Mouse (Mus musculus) intestine, embryonic 15.5 days (tissue): ENCODE results near the gene Tnip3. TPM values are rescaled to one million over a fixed set of nuclear protein-coding genes. Genes with fewer than 3 reads are reported as not detected.

Source experiments
- ATAC-seq: fragments of 200-750 bp; cut with Nextera tagmentation; 2 replicates; pipeline ENCODE4 v1.8.0; 2017; ENCODE audit warnings: moderate TSS enrichment, moderate library complexity
- H3K27ac ChIP-seq: fragments of 300-500 bp; sonication (generic); 2 replicates; pipeline ENCODE4 v1.5.1; 2015; ENCODE audit warnings: mild to moderate bottlenecking, inconsistent platforms
- H3K27me3 ChIP-seq: fragments of 300-500 bp; sonication (generic); replicated peaks from 2 replicates; pipeline ENCODE4 v1.6.1; 2015; ENCODE audit warnings: inconsistent platforms
- H3K36me3 ChIP-seq: fragments of 300-500 bp; sonication (generic); 2 replicates; pipeline ENCODE4 v1.6.1; 2015; ENCODE audit warnings: inconsistent platforms
- H3K4me1 ChIP-seq: fragments of 300-500 bp; sonication (generic); replicated peaks from 2 replicates; pipeline ENCODE4 v1.6.1; 2015; ENCODE audit warnings: inconsistent platforms
- H3K4me2 ChIP-seq: fragments of 300-500 bp; sonication (generic); replicated peaks from 2 replicates; pipeline ENCODE4 v1.6.1; 2015; ENCODE audit warnings: mild to moderate bottlenecking, inconsistent platforms
- H3K4me3 ChIP-seq: fragments of 300-500 bp; sonication (generic); replicated peaks from 2 replicates; pipeline ENCODE4 v1.5.1; 2015; ENCODE audit warnings: inconsistent platforms
- H3K9ac ChIP-seq: fragments of 300-500 bp; sonication (generic); 2 replicates; pipeline ENCODE4 v1.6.1; 2015; ENCODE audit warnings: inconsistent platforms
- H3K9me3 ChIP-seq: fragments of 300-500 bp; sonication (generic); 2 replicates; pipeline ENCODE4 v1.6.1; 2016; ENCODE audit warnings: inconsistent platforms
- WGBS: fragments of 180-500 bp; shearing (Covaris S2); methylation state at CpG from one replicate; pipeline ENCODE4 v1.1.7; 2015; 5-methylcytosine and 5-hydroxymethylcytosine counted together
- polyA plus RNA-seq: library from polyadenylated mRNA; unstranded; fragments of >200 nt; fragmentation: Nextera tagmentation; extraction: Ambion mirVana; gene quantifications from 2 replicates; pipeline ENCODE4 v1.2.1, GENCODE M21; 2015

Gene Tnip3
- polyA plus RNA-seq, 1 experiment from 2014 or later: 0.15 TPM

DNA sequence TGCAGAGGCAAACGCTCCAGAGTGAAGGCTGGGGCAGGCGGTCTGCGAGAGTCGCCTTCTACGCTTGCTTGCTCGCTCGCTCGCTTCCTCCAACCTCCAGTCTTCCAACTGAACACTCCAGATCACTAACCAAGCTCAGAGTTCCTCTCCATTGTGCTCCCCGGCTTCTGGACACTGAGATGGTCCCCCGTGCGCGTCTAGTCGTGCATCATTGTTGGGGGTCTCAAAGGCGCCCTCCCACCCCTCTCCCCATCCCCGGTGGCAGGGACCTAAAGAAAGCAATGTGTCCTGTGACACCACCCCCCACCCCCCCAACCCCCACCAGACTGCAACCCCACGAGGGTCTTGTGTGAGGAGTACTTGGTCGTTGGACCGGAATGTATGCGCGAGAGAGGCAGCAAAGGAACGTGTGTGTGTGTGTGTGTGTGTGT, 145.9 kb downstream of the Tnip3 start:
- Histone ChIP-seq H3K27ac (no peak overlapping the region), H3K4me2 (peak overlapping the region; percentile 89), H3K9ac (no peak overlapping the region), H3K4me3 (peak overlapping the region; percentile 49), H3K9me3 (no peaks in the 10 kb centered on the region), H3K27me3 (peaks cover 13% of the 10 kb centered on the region), H3K36me3 (no peaks in the 10 kb centered on the region), H3K4me1 (peaks cover 9% of the 10 kb centered on the region; the same call in 1 of the 2 replicates)
- peak; percentile 21 for ATAC-seq
- WGBS: 15% methylated on average over 19 of the region's 21 CpGs

DNA sequence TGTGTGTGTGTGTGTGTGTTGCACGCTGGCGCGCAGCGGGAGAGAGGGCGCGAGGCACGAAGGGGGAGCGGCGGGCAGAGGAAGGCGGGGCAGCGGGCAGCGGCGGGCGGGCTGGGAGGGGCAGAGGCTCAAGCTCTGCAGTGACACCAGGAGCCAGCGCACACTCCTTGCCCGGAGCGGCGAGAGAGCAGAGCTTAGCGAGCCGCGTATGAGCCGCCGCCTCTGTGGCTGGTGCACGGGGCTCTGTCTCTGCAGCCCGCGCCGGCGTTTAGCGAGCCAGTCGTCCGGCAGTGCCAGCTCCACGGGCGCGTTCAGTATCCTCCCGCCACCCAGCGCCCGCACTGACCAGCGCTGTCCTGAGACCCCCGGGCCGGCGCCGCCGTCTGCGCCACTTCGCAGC, 146.3 kb downstream of the Tnip3 start, which contains the start of gene Ndnf:
TSS of gene Ndnf (plus strand) at position 140 of the 400 bp plus-strand sequence.
- Histone ChIP-seq H3K4me1 (peaks cover 9% of the 10 kb centered on the region; the same call in 1 of the 2 replicates), H3K36me3 (no peaks in the 10 kb centered on the region), H3K4me3 (peak within 1 kb of the TSS; percentile 49), H3K9me3 (no peaks in the 10 kb centered on the region), H3K27ac (no peak within 1 kb of the TSS), H3K27me3 (peaks cover 13% of the 10 kb centered on the region), H3K4me2 (peak within 1 kb of the TSS; percentile 89), H3K9ac (peak within 1 kb of the TSS; percentile 43)
- under 1% methylated on average over 37 of the region's 45 CpGs for WGBS
- peak; percentile 91 for ATAC-seq

DNA sequence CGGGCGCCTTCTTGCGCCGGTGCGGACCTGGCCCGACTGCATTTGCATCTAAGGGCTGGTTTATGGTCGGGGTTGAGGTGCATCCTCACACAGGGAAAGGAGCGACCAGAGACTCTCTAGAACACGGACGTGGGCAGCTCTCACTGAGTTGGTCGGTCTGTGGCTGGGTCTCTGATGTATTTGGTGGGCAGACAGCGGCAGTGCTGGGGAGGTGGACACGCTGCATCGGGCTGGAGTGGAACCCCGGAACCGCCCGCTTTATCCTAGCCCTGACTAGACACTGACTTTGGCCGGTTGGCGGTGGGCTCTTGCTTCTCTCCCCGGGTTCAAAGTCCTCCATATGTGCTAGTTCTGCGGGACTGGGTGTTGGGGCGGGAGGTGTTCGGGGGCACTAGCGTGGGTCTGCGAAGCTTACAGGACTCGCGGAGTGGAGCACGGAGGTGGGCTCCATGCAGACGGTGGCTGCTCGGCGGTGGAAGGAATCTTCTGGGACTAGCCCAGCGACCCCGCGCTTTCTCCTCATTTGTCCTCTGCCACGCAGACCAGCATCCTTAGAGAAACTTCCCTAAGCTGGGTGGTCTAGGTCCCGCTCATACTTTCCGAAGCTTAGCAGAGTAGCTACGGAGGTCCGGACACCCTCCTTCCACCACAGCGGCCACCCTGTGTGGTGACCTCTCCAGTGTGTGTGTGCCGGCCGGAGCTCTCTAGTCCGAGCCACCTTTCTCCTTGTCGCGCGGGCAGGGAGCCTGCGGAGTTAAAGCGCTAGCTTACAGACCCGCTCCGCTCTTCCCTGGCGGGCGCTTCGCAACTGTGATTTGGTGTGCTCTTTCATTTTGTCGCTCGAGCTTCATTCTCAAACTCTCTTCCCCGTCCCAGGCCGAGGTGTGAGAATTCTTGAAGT, 147.3 kb downstream of the Tnip3 start:
- no peaks in the 10 kb centered on the region for H3K9me3 ChIP-seq
- H3K4me2 ChIP-seq: peak overlapping the region; percentile 89
- H3K9ac ChIP-seq: peak overlapping the region; percentile 43
- peak; percentile 39 for ATAC-seq
- under 1% methylated on average over 57 of the region's 57 CpGs for WGBS
- H3K27me3 ChIP-seq: peaks cover 13% of the 10 kb centered on the region
- H3K4me1 ChIP-seq: peaks cover 9% of the 10 kb centered on the region; the same call in 1 of the 2 replicates
- H3K36me3 ChIP-seq: no peaks in the 10 kb centered on the region
- H3K27ac ChIP-seq: no peak overlapping the region
- H3K4me3 ChIP-seq: peak overlapping the region; percentile 49

Other genes with a start within 250 kb of the Tnip3 start
- not detected in 2 replicates for gene C130060K24Rik, start 144.2 kb upstream of the Tnip3 start, polyA plus RNA-seq
- 1.5 and 1.7 TPM in 2 replicates for gene Ndnf, start 146.3 kb downstream of the Tnip3 start, polyA plus RNA-seq